Mouse (Mus musculus) ES-E14 (cell line): ENCODE data around the gene Timm10b.

Source experiments
- CHD2 ChIP-seq: IDR thresholded peaks from 2 replicates; pipeline ENCODE4 v1.6.1; 2014; ENCODE audit warnings: mild to moderate bottlenecking, low read depth, low read length, inconsistent platforms
- ZNF384 ChIP-seq: IDR thresholded peaks from 2 replicates; pipeline ENCODE4 v1.6.1; 2012; ENCODE audit warnings: low read depth, low read length, inconsistent platforms

GRCm38 (mm10) chr7:105685541-105686197, 45.8 kb downstream of the Timm10b start:
- TF ChIP-seq ZNF384 = no peak
- TF ChIP-seq CHD2 = no peak
